Mouse (Mus musculus) gastrocnemius, adult 2 months (tissue): Measurements from ENCODE around the gene A930017K11Rik. TPM values are rescaled to one million over a fixed set of nuclear protein-coding genes. Genes with fewer than 3 reads are reported as not detected.

Experiments used
- DNase-seq: peaks from one replicate; pipeline ENCODE4 v3.0.0; 2022
- H3K27ac ChIP-seq: fragments of 200-600 bp; 2 replicates; pipeline ENCODE4 v1.8.1; 2022; ENCODE audit warnings: mild to moderate bottlenecking
- H3K4me3 ChIP-seq: fragments of 200-600 bp; 2 replicates; pipeline ENCODE4 v1.8.1; 2022; ENCODE audit warnings: mild to moderate bottlenecking, moderate library complexity
- CTCF ChIP-seq: fragments of 200-600 bp; IDR thresholded peaks from 2 replicates; pipeline ENCODE4 v1.8.1; 2022; ENCODE audit warnings: antibody characterized with exemption, mild to moderate bottlenecking, moderate library complexity
- intact Hi-C: fragments of 180-260 bp; cut with DNase I; formaldehyde crosslinking; loops from one replicate; pipeline ENCODE4 v1.15.1; 2025
- total RNA-seq, 2 experiments: library from RNA; stranded (reverse); gene quantifications; 2 replicates each; pipeline ENCODE4 v1.2.3; 2021

Gene A930017K11Rik
- total RNA-seq, 2 experiments from 2014 or later, result not detected

DNA sequence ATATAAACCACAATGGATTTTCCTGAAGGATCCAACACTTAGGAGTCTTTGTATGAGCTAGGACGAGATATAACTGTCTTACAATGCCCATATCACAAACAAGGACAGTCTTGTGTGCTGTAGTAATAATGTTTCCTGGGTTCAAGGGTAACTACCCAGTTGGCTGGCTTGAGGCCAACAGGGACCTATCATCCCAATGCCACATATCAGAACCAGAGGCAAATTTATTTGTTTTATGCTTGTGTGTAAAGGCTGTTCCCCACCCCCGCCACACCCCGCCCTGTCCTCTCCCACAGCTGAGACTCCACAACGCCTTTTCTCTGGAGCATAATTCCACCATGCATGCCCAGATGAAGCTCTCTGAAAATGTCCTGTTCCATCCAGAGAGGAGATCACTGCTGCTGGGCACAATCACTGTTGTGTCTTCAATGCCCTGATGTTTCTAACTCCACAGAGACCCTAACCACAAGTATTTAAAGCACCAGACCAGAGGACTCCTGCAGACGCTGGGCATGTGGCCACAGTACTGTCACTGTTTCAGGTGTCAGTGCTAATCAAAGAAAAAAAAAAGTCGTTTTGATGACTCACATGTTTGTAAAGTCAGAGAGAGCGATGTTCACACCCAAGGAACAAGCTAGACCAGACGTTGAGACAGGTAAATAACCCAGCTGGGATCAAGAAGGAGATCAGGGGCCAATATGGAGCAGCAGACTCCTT is 35.3 kb downstream of the A930017K11Rik start:
- no peak for TF ChIP-seq CTCF
- no peak for DNase-seq
- intact Hi-C loops, result loop anchor here (5.0 kb wide), 1 partner anchor 40 kb away; the partner anchor contains the start of gene Mettl26
- no peak overlapping the region for H3K4me3 ChIP-seq
- no peak overlapping the region for H3K27ac ChIP-seq

DNA sequence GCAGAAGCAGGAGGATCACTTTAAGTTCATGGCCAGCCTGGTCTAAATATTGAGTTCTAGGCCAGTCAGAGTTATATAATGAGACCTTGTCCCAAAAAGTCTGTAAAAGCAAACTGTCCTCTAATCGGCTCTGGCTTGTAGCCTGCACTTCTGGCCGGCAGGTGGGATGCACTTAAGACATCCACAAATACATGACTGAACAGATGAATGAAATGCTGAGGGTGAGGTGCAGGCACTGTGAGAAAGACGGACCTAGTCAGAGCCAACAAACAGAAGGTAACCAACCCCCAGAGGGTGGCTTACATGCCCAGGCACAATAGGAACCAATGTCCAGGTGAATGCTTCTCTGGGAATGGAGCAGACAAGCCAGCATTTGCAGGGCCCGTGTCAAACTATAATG is 38.1 kb downstream of the A930017K11Rik start:
- DNase-seq, result no peak
- Histone ChIP-seq H3K27ac (peak overlapping the region; percentile 80), H3K4me3 (peak overlapping the region; percentile 47)
- TF ChIP-seq CTCF, result no peak
- intact Hi-C loops, result no loop called here

DNA sequence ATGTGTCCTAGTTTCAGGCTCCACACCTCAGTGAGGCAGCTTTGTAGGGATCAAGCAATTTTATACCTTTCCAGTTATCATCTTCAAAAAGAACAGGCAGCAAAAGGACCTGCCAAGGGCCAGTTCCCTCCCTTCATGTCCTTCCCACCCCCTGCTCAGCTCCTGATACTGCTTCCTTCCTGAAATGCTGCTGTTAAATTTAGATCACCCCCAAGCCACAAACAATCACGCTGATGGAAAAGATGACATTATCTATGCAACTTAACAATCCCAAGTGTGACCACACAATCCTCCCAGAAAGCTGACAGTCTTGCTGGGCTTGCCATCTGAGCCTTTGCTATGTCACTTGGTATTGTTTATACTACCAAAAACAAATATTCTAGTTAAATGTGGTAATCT is 38.5 kb downstream of the A930017K11Rik start:
- DNase-seq, result no peak
- peak overlapping the region; percentile 80 for H3K27ac ChIP-seq
- peak overlapping the region; percentile 47 for H3K4me3 ChIP-seq
- no peak for TF ChIP-seq CTCF
- intact Hi-C loops, result no loop called here

DNA sequence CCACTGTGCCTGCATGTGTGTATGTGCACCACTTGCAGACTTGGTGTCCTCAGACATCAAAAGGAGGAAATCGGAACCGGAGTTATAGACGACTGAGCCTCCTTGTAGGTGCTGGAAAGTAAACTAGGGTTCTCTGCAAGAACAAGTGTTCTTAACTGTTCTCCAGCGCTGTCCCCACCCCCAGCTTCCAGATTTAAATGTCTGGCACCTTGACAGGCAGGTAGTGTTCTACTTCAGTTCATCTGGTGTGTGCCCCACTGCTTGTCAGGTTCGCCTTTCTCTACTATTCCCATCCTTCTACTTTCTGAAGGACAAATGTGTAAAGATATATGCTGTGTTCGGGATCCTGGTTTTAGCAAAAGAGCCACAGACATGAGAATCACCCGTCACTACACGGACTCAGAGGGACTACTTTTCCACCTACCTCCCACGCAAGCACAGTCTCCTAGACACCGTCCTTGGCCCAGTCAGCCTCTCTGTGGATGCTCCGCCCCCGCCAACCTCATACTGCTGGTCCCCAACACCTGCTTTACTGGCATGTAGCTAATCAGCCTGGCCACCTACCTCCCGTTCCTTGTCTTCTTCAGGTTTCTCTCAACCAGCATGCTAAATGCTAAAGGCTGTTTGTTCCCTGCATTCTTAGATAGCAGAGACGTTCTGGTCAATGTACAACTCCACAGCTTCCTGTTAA is 39.0 kb downstream of the A930017K11Rik start:
- Histone ChIP-seq H3K27ac (peak overlapping the region; percentile 80), H3K4me3 (peak overlapping the region; percentile 47)
- DNase-seq, result no peak
- no peak for TF ChIP-seq CTCF
- intact Hi-C loops, result no loop called here

DNA sequence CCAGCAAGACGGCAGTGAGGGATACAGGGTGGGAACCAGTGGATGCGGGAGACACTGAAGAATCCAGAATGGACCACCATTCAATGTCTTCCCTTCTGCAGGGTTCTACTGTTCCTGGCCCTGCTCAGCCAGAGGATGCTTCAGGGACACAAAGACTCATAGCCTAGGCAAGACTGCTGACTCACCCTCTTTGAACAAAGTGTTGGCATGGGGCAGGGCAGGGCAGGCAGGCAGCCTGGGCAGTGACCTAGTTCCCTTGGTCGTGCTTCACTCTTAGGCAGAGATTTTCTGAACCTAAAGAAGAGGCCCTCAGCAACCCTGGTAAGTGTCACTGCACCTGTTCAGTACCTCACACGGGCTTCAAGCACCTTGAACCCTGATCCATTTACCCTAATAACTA is 40.5 kb downstream of the A930017K11Rik start:
- H3K27ac ChIP-seq, result peak overlapping the region; percentile 41
- intact Hi-C loops, result no loop called here
- peak; percentile 46 for DNase-seq

DNA sequence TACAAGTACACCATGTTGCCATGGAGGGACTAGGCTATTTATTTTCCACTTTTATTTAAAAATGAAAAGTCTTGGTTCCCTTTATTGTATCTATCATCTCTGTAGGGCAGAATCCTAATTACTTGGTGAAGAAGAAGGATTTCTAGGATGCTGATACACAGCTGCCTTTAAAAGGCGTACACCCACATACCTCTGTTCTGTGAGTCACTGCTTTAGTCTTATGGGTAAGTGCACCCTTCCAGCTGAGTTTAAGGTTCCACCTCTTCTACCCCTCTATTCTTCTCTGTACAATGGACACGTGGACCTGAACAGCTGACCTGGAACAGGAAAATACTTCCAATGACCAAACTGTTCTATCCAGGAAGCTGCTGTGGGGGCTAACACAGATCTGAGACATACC is 44.7 kb downstream of the A930017K11Rik start:
- TF ChIP-seq CTCF, result no peak
- intact Hi-C loops, result no loop called here
- no peak for DNase-seq
- Histone ChIP-seq H3K27ac (no peak overlapping the region), H3K4me3 (no peak overlapping the region)

More for the DNA sequence above, 40.5 kb downstream of the A930017K11Rik start:
- H3K4me3 ChIP-seq, result no peak overlapping the region
- TF ChIP-seq CTCF, result no peak

DNA sequence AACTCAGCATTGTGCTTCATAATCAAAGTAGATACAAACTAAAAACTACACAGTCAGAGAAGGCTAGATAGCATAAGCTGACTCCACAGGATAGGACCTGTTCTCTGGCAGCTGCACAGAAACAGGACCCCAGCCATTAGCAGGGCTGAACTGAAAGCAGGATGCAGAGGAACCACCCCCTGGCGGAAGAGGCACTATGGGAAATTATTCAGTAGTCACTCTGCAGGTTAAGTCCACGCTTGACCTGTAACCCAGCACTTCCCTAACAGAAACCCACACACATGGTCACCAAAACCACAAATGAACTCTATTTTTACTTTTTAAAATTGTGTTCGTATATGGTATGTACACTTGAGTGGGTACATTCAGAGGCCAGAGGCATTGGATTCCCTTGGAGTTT is 49.3 kb downstream of the A930017K11Rik start:
- DNase-seq, result no peak
- intact Hi-C loops, result no loop called here
- Histone ChIP-seq H3K27ac (no peak overlapping the region), H3K4me3 (no peak overlapping the region)
- TF ChIP-seq CTCF, result no peak

DNA sequence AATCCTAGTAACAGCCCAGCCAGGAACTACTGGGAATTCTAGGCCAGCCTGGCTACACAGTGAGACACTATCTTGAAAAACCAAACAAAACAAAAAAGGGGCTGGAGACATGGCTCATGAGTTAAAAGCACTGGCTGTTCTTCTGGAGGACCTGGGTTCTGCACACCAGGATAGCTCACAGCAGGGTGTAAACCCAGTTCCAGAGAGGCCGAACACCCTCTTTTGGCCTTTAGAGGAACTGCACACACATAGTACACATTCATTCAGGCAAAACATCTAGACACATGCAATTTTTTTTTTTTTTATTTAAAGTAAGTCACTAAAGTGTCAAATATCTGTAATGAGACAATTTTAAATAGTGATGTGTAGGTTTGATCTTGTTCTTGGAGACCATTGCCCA is 52.2 kb downstream of the A930017K11Rik start:
- Histone ChIP-seq H3K4me3 (no peak overlapping the region), H3K27ac (no peak overlapping the region)
- DNase-seq, result no peak
- no peak for TF ChIP-seq CTCF
- intact Hi-C loops, result no loop called here

Other genes with a start within 250 kb of the A930017K11Rik start
- gene Gng13, start 235.4 kb downstream of the A930017K11Rik start, total RNA-seq, result not detected
- gene Chtf18, start 225.1 kb downstream of the A930017K11Rik start, total RNA-seq, result under 1 TPM; 0.77 to 0.86 TPM
- gene Rpusd1, start 224.9 kb downstream of the A930017K11Rik start, total RNA-seq, result 1 to 10 TPM; 3.9 to 4.0 TPM
- gene Mslnl, start 216.5 kb downstream of the A930017K11Rik start, total RNA-seq, result not detected
- gene Msln, start 198.2 kb downstream of the A930017K11Rik start, total RNA-seq, result under 1 TPM in 1 of 2 experiments, not detected in 1; 0.33 TPM
- 10 to 100 TPM; 28.6 to 38.7 TPM for gene Narfl, start 178.8 kb downstream of the A930017K11Rik start, total RNA-seq
- 1 to 10 TPM; 9.0 to 9.1 TPM for gene Haghl, start 166.9 kb downstream of the A930017K11Rik start, total RNA-seq
- gene Ccdc78, start 166.0 kb downstream of the A930017K11Rik start, total RNA-seq, result not detected
- 10 to 100 TPM; 35.9 to 43.7 TPM for gene Fam173a, start 159.7 kb downstream of the A930017K11Rik start, total RNA-seq
- not detected for gene AC134908.4, start 156.9 kb downstream of the A930017K11Rik start, total RNA-seq
- 10 to 100 TPM; 40.4 to 41.0 TPM for gene Metrn, start 155.4 kb downstream of the A930017K11Rik start, total RNA-seq
- gene Fbxl16, start 143.5 kb downstream of the A930017K11Rik start, total RNA-seq, result 1 to 10 TPM; 1.4 to 2.2 TPM
- 10 to 100 TPM in 1 of 2 experiments, 1 to 10 TPM in 1; 8.7 to 10.0 TPM for gene Wdr24, start 128.9 kb downstream of the A930017K11Rik start, total RNA-seq
- gene Jmjd8, start 123.7 kb downstream of the A930017K11Rik start, total RNA-seq, result 10 to 100 TPM; 11.5 to 13.0 TPM
- 10 to 100 TPM; 85.8 to 93.8 TPM for gene Stub1, start 119.2 kb downstream of the A930017K11Rik start, total RNA-seq
- gene Rhbdl1, start 115.3 kb downstream of the A930017K11Rik start, total RNA-seq, result 10 to 100 TPM; 17.2 to 20.2 TPM
- gene Gm20683, start 110.8 kb downstream of the A930017K11Rik start, total RNA-seq, result 10 to 100 TPM; 13.0 to 15.9 TPM
- 10 to 100 TPM; 58.1 to 89.3 TPM for gene Rhot2, start 107.7 kb downstream of the A930017K11Rik start, total RNA-seq
- 1 to 10 TPM in 1 of 2 experiments, under 1 TPM in 1; 0.66 to 1.0 TPM for gene Wdr90, start 91.1 kb downstream of the A930017K11Rik start, total RNA-seq
- 100 to 1,000 TPM in 1 of 2 experiments, 10 to 100 TPM in 1; 85.3 to 117 TPM for gene Mcrip2, start 83.8 kb downstream of the A930017K11Rik start, total RNA-seq
- gene Mettl26, start 77.5 kb downstream of the A930017K11Rik start, total RNA-seq, result 10 to 100 TPM; 27.7 to 33.7 TPM
- gene Wfikkn1, start 71.7 kb downstream of the A930017K11Rik start, total RNA-seq, result under 1 TPM; 0.26 to 0.75 TPM
- 1 to 10 TPM; 8.1 to 9.5 TPM for gene Rab40c, start 32.8 kb downstream of the A930017K11Rik start, total RNA-seq
- 10 to 100 TPM; 21.0 to 28.6 TPM for gene Pigq, start 7.6 kb downstream of the A930017K11Rik start, total RNA-seq
- not detected for gene Nhlrc4, start 7.6 kb downstream of the A930017K11Rik start, total RNA-seq
- gene Capn15, start 33.2 kb upstream of the A930017K11Rik start, total RNA-seq, result 1 to 10 TPM; 6.0 to 9.4 TPM
- 10 to 100 TPM; 76.3 to 92.0 TPM for gene Rab11fip3, start 117.0 kb upstream of the A930017K11Rik start, total RNA-seq
- gene Decr2, start 137.8 kb upstream of the A930017K11Rik start, total RNA-seq, result 1 to 10 TPM; 2.1 to 3.0 TPM
- gene Nme4, start 143.0 kb upstream of the A930017K11Rik start, total RNA-seq, result 1 to 10 TPM; 1.6 to 2.5 TPM
- under 1 TPM; 0.67 to 0.92 TPM for gene Tmem8, start 160.7 kb upstream of the A930017K11Rik start, total RNA-seq
- 10 to 100 TPM; 54.1 to 73.2 TPM for gene Mrpl28, start 170.9 kb upstream of the A930017K11Rik start, total RNA-seq
- gene Axin1, start 186.1 kb upstream of the A930017K11Rik start, total RNA-seq, result 10 to 100 TPM; 15.9 TPM
- not detected for gene Pdia2, start 246.5 kb upstream of the A930017K11Rik start, total RNA-seq